Mouse (Mus musculus) right cerebral cortex, postnatal 25 days (tissue): ENCODE data around the gene Btbd11.
A peak's percentile ranks its signal among the peaks of the same experiment; 100 is the strongest.

Source experiments
- DNase-seq: peaks from one replicate; pipeline ENCODE4 v3.0.0; 2022

Btbd11 gene

DNA sequence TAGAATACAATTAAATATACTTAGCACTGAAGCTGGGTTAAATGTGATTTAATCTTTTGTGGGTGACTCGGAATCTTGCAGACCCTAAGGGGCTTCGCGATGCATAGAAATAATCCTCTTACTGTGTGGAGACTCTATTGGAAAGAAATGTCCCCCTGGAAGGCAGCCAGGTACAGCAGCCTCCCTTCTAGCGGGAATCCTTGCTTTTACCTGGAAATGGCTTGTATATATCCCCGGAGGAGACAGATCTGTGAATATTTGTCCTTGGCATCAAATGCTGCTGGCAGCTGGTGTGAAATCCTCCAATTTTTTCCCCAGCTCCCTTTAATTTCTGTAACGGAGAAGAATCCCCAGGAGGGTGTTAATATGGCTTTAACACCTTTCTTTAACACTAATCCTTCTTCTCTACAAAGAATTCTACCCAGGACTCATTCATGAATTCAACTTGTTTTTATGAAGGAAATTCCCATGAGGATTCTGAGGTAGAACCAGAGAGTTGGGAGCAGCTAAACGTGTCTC lies 146.6 kb downstream of the Btbd11 start:
- DNase-seq: no peak

DNA sequence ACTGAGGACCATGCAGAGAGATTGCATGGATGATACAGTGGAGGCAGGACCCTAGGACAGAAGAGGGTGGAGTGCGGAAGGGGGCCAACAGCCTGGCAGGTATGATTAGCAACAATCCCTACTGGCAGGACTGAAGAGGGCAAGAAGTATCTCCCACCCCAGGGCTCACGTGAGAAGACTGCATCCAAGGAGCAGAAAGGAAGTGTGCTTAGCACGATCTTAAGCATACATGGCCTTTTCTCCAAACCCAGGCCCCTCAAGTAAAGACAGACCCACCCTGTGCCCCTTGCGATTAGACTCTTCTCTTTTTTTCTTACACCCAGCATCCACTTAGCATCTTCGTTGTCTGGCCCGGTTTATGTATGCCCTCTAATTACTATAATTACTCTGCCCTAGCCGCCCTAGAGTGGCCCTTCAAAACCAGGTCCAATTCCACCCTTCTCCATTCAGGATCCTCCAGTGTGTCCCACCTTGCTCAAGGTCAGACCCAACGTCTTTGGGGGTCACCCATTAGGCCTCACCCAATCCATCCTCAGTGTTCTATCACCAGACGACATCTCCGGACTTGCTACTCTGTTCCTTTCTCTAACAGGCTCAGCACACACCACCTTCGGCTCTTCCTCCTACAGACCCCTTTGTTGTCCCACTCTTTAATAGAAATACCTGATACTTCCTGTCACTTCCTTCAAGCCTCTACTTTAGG lies 151.6 kb downstream of the Btbd11 start:
- no peak for DNase-seq

DNA sequence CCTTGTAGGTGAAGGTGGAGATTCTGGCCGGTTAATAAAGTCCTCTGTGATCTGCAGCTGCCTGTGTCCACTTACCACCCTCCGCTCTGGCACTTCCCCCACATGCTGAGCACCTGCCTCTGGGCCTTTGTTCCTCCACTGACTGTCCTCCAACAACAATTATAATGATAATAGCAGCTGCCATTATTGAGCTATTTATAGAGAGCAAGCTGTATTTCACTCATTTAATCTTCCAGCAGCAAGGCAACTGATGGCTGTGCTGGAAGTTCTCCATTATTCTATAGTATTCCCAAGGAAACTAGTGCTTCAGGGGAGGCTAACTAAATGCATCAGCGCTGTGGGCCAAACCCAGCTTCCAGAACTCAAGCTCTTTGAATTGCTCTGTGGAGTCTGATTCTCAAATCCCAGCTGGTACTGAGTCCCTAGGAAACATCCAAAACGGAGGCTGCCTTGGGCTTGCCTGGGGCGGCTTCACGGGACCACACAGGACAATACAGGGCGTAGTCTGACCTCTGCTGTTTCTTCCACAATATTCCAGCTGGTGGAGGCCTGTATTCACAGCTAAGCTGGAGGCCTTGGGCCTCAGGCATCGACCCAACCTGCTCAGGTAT lies 153.0 kb downstream of the Btbd11 start:
- no peak for DNase-seq

DNA sequence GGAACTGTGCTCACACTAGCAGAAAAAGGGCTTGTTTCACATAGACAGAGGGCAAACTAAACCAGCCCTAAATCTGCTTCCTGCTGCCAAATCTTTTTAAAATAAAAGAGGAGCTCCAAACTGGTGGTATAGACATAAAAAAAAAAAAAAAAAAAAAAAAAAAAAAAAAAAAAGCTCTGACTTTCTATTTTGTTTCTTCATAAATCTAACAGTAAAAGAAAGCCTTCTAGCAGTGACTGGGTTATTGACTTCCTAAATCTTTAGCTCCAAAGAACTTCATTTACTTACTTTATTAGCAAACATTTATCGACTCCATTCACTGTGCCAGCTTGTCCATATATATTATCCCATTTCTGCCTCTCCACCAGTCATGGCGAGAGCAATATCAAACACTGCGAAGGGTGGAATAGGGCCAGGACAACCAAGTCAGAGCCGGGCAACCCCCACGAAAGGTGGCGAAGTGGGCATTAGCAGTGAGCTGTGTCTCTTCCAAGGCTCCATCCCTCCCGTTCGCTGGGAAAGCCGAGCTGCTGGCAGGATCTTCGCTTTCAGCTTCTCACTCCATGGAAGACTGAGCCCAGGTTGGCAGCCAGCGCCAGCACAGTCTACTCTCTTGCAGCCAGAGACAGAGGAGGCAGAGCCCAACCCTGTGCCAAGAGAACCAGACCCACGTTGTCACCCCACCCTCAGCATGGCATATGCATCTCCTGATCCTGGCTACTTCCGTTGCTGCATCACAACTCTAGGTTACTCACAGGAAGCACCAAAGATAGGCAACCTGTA lies 153.9 kb downstream of the Btbd11 start:
- DNase-seq: peak; percentile 11

DNA sequence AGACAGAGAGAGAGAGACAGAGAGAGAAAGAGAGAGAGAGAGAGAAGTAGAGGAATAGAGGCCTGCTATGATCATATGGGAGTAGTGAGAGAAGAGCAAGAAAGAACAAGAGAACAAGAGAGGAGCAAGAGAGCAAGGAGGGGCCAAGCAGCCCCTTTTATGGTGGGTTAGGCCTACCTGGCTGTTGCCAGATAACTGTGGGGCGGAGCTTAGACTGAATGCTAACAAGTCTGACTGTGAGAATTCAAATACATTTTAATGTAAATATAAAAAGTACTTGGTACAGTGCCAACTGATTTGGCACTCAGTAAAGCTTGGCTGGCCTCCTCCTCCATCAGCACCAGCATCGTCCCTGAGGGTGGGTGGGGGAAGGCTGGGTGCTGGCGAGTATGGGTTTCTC lies 154.9 kb downstream of the Btbd11 start:
- no peak for DNase-seq

DNA sequence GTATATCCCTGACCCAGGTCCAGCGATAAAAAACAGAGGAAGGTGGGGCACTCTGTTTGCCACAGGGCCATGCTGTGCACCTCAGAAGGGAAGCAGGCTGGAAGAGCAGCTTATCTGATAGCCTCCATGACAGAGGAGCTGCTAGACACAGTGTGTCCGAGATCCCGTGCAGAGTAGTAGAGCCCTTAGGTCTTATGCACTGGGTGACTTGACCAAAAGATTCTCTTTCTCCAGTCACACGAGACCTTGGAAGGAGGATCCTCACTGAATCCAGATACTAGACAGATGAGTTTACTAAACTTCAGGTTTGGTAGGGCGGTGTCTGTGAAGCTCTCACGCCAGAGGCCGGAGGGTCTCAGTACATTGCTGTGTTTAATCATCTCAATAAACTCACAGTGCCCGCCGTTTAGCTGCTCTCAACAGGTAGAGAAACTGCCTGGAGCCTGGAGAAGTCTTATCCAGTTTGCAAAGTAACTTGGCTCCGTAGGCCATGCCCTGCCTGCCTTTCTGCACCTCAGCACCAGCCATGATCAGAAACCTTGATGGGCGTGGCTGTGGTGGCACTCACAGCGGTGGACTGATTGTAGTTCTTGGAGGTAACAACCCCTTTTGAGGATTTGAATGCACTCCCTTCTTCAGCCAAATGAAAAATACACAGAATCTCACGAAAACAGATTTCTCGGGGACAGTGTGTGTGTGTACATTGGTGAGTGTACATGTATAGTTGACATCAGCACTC lies 155.4 kb downstream of the Btbd11 start:
- no peak for DNase-seq

DNA sequence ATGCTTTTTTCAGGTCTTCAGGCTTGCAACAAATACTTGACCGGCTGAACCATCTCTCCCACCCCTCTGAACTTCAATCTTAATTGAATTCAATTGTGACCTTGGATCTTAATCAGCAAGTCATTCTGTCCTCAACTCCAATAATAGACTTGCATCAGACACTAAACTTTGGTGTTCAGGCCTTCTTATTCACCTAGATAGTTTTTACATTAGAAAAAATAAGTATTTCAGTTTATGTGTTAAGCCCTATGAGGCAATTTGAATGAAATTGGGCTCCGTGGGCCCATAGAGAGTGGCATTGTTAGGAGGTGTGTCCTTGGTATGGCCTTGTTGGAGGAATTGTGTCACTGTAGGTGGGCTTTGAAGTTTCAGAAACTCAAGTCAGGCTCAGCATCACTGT lies 156.7 kb downstream of the Btbd11 start:
- no peak for DNase-seq

DNA sequence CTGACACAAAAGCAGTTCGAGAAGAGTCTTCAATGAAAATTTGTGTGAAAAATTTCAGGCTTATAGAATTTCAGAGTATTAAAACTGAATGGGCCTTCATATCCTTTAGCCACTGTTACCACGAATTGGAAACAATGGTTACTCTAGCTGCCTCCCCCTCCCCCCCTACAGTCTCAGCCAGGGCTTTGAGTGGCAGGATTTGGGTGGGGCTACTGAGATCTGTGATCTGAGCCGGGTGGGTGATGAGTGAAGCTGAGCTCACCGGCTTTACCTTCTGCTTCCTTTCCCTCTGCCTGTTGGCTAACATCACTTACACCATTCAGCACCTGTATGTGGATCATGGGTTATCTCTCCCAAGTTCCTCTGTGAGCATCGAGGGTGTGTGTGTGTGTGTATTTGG lies 158.4 kb downstream of the Btbd11 start:
- DNase-seq: no peak

DNA sequence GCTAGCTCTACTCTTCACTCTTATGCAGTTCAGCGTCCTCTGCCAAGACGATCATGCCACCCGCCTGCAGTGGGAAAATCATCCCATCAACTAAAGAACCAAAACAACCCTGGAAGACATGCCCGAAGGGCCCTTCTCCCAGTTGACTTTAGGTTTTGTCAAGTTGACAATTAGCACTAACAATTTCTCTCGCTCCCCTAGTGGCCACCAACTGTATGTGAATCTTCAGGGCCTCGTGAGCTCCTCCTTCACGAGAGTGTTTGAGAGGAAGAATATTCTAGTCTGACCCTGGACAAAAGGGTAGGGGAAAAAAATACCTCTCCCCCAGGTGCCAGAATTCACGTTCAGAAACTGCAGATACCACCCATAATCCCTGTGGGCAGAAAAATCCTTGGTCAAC lies 168.6 kb downstream of the Btbd11 start:
- DNase-seq: no peak

DNA sequence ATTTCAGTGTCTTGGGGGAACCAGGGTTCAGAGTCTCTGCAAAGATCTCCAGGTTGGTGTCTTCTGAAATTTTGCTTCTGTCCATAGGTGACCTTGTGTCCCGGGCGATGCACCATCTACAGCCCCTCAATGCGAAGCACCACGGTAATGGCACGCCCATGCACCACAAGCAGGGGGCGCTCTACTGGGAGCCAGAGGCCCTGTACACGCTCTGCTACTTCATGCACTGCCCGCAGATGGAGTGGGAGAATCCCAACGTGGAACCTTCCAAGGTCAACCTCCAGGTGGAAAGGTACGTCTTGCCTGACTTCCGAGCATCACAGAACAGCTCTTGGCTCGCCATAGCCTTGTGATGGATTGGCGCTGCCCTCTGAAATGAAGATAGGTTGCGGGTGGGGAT lies 174.8 kb downstream of the Btbd11 start:
- DNase-seq: no peak

DNA sequence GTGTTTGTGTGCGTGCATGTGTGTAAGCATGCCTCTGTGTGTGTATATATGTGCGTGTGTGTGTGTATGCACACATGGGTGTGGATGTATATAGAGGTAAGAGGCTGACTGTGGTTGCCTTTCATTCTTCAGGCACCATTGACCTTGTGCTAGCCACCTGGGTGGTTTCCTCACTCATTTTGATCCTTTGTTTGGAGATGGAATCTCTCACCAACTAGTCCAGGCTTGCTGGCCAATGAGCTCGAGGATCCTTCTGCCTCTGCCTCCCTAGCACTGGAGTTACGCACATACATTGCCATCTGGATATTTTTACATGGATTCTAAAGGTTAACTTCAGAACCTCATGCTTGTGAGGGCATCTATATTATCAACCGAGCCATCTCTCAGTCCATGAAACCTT lies 184.8 kb downstream of the Btbd11 start:
- no peak for DNase-seq

DNA sequence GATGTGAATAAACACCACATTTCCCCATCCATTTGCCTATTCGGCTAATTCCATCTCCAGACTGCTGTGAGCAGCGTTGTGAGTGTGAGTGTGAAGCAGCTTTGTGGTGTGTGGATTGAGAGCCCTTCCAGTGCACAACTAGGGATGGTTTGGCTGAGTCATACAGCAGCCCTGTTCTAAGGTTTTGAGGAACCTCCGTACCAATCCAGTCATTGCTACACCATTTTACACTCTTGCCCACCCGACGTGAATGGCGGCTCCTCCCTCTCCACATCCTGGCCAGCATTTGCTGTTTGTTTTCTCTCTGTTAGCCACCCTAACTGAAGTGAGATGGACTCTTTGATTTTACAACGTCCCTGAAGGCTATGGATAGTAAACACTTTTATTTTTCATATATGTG lies 186.0 kb downstream of the Btbd11 start:
- DNase-seq: no peak

DNA sequence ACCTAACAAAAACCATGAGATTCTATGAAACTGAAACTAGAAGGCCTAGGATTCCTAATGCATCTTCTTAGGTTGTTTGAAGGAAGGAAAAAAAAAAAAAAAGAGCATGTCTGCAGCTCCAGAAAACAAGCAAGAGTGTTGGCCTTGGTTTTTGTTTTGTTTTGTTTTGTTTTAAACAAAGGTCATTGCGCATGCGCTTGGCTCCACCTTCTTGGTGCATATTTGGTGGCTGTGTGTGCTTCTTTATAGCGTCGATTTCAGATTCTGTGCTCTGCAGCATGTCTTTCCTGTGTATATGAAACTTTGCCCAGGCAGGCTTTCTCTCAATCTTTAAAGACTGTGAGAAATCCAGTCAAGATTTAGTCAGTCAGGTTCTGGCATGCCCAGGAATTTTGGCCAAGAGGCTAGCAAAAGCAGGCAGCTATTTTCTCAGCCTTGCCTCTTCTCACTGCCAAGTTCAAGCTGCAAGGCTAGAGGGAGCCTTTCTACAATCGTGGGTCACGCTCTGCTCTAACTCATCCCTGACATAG lies 191.3 kb downstream of the Btbd11 start:
- no peak for DNase-seq

DNA sequence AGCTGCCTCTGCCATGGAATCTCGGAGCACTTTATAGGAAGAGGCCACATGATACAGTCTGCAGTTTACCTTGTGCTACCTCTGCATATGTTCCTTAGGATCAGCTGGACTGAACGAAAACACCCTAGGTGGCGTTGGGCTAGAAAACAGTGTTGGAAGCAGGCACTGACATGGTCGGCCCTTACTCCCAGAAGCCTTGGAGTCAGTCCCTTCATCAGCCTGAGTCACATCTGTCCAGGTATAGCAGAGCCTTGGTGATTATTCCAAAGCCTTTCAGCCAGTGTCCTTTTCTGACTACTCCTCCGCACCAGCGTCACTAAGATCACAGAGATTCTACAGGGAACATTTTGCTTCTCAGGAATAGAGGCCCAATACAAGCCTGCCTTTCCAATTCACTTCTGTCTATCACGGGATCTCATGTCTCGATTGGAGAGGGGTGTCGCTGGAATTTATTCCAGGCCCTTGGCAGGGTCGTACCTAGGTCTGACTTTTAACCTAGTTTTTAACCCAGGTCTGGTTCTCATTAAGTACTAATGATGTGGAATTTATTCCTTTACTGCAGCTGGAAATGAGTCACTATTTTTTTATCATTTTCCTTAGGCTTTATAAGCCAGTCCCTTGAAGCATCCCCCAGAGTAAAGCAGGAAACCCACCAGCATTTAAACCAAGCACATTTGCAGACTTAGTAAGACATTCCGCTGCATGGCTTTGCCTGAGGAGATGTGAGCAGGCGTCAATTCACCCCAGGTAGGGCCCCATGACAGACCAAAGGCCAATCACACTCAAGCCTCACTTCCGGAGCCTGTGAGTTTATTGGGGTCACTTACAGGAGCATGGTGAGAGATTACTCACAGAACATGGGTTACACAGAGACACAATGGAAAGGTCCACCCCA lies 192.2 kb downstream of the Btbd11 start:
- no peak for DNase-seq

DNA sequence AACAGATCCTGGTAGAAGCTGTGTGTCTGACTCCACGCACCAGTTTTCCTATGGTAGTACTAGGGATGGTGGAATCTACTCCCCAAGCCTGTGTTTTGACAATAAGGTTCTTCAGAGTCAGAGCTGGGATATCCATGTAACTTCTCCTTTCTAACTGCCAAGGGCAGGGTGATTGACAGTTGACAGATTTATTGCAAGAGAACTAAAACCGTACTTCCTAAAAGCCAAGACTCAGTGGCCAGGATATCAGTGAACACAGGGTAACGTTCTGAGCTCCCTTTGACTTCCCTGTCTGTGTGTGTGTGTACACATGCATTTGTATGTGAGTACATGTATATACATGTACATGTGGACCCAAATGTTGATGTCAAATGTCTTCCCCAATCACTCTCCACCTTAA lies 201.1 kb downstream of the Btbd11 start:
- DNase-seq: no peak

DNA sequence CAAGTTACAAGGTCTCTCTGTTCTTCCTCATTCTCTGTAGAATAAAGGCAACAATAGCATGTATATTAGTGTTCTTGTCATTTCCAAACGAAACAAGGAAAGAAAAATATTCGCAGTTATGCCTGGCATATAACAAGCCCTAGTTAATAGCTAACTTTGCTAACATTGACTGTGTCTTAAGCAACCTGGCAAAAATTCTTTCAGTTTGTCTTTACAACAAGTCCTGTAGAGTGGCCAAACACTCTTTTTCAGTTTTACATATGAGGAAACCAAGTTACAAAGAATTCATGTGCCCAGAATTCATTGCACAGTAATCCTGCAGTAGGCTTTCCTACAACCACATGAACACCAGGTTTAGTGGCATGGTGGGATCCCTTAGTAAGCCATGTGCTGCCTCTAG lies 203.4 kb downstream of the Btbd11 start:
- DNase-seq: no peak

DNA sequence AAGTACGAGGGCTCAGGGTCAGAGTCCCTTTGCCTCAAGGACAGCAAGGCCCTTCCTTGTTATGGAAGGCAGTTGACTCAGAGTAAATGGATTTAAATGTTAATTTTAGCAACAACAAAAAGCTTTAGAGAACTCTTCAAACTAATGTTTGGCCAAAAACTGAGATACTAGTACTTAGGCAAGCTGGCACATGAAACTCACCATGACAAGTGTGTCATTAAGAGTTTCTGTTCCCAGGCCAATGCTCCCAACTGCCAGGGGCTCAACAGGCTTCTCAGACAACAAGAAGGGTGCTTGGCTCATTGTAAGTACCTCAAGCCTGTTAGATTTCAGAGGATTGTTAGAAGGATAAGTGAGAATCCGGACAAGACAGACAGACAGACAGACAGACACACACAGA lies 204.7 kb downstream of the Btbd11 start:
- no peak for DNase-seq

DNA sequence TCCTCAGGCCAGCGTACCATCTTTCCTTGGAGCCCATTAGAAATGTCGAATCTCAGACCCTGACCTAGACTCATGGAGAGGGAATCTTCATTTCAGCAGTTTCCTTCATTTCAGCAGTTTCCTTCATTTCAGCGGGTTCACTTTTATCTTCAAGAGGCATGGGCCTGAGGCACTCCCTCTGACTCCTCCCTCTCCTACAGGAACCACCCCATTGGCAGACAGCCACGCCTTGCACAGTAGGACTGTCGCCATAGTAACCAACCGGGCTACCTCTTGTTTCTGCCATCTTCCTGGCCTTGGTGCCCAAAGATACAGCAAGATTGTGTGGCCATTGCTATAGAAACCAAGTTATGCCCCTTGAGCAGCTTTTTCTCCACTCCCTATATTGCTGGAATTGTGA lies 205.4 kb downstream of the Btbd11 start:
- DNase-seq: no peak

DNA sequence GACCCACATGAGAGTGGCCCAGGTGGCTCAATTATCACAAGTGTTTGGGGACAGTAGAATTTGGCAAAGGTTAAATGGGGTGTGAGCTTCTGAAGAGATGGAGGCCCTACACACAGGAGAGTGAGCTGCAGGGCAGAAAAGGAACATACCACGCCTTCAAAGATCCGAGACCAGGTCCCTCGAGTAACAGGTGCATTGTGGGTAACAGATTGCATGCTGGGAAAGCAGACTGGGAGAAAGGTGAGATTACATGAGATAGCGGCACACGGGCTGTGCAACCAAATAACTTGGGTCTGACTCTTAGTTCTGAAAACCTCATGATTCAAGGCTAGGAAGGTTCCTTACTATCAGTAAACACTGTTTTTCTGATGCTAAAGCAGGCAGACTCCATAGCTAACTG lies 209.7 kb downstream of the Btbd11 start:
- DNase-seq: no peak

DNA sequence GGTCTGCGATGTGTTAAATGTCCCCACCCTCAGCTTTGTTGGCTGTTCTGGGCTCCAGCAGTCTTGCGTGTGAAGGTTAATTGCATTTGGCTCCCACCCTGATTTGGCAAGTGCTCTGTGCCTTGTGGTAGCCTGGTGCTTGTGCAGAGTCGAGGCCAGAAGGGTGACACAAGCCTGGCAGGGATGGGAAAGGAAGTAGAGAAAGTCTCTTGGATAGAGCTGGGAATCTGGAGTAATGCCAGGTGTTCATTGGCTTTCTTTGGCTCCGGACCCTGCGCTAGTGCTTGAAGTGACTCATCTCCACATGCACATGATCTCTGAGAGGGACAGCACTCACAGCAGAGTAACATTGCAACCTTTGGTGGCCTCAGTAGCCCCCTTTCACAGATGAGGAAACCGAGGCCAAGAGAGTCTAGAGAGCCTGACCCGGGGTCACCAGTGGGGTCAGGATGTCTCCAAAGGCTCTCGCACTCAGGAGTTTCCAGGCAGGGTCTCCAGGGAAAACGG lies 211.5 kb downstream of the Btbd11 start:
- DNase-seq: peak; percentile 39
